Mouse (Mus musculus): ENCODE results near the gene Gtsf2.

- TF ChIP-seq GATA1 (IDR thresholded peaks at IDR 0.05; ENCODE audit: borderline replicate concordance, low read length) (no peak), CTCF (IDR thresholded peaks at IDR 0.05; ENCODE audit: low read depth, low read length) (no peak)
Measured at GRCm38 (mm10) chr15:103479080-103479606, 30.9 kb upstream of the Gtsf2 start.

Measured in G1E (cell line).